Mouse (Mus musculus) liver, adult 2 months (tissue): Measurements from ENCODE around the gene Slc7a10.

Experiments used
- CTCF ChIP-seq: fragments of 200-500 bp; IDR thresholded peaks from 2 replicates; pipeline ENCODE4 v1.5.1; 2011; ENCODE audit warnings: low read depth, low read length, control low read depth
- POLR2A ChIP-seq: fragments of 200-500 bp; IDR thresholded peaks from 2 replicates; pipeline ENCODE4 v1.6.1; 2011; ENCODE audit warnings: low read length, control low read depth; ENCODE audit not compliant: insufficient read depth; ENCODE audit errors: extremely low read depth

GRCm38 (mm10) chr7:35156561-35157477 is 29.4 kb upstream of the Slc7a10 start:
- no peak for TF ChIP-seq CTCF
- TF ChIP-seq POLR2A: no peak
